Mouse (Mus musculus) olfactory bulb, adult 2 months (tissue): ENCODE results near the gene Lgi4.

Source experiments
- CTCF ChIP-seq: fragments of 200-500 bp; IDR thresholded peaks from 2 replicates; pipeline ENCODE4 v1.5.1; 2012; ENCODE audit warnings: low read depth, mild to moderate bottlenecking, low read length, moderate library complexity; ENCODE audit not compliant: insufficient read depth
- POLR2A ChIP-seq: fragments of 200-500 bp; IDR thresholded peaks from 2 replicates; pipeline ENCODE4 v1.6.1; 2012; ENCODE audit warnings: mild to moderate bottlenecking, low read depth, low read length, moderate library complexity; ENCODE audit not compliant: insufficient read depth

- TF ChIP-seq POLR2A (no peak), CTCF (no peak)
Measured at GRCm38 (mm10) chr7:31098697-31099611, 39.8 kb downstream of the Lgi4 start.
